Mouse (Mus musculus) heart, embryonic 10.5 days (tissue): Measurements from ENCODE around the gene Tnfsfm13. TPM values are rescaled to one million over a fixed set of nuclear protein-coding genes. Genes with fewer than 3 reads are reported as not detected.
A peak's percentile ranks its signal among the peaks of the same experiment; 100 is the strongest.

Experiments
- DNase-seq: peaks from one replicate; pipeline ENCODE4 v3.0.0-alpha.2; 2017; ENCODE audit warnings: low spot score
- H3K27ac ChIP-seq: fragments of 300-500 bp; sonication (generic); 2 replicates; pipeline ENCODE4 v1.5.1; 2016; ENCODE audit warnings: mild to moderate bottlenecking
- H3K27me3 ChIP-seq: fragments of 300-500 bp; sonication (generic); 2 replicates; pipeline ENCODE4 v1.6.1; 2016; ENCODE audit warnings: mild to moderate bottlenecking; ENCODE audit not compliant: poor library complexity, insufficient read depth, severe bottlenecking
- H3K36me3 ChIP-seq: fragments of 300-500 bp; sonication (generic); 2 replicates; pipeline ENCODE4 v1.6.1; 2016; ENCODE audit warnings: mild to moderate bottlenecking, moderate library complexity
- H3K4me1 ChIP-seq: fragments of 300-500 bp; sonication (generic); 2 replicates; pipeline ENCODE4 v1.6.1; 2016; ENCODE audit warnings: mild to moderate bottlenecking
- H3K4me3 ChIP-seq: fragments of 300-500 bp; sonication (generic); 2 replicates; pipeline ENCODE4 v1.5.1; 2016; ENCODE audit warnings: mild to moderate bottlenecking, moderate library complexity
- H3K9me3 ChIP-seq: fragments of 300-500 bp; sonication (generic); 2 replicates; pipeline ENCODE4 v1.6.1; 2016; ENCODE audit warnings: mild to moderate bottlenecking, moderate library complexity
- WGBS: fragments of 180-500 bp; shearing (Covaris S2); methylation state at CpG from one replicate; pipeline ENCODE4 v1.1.7; 2016; 5-methylcytosine and 5-hydroxymethylcytosine counted together
- polyA plus RNA-seq: library from polyadenylated mRNA; unstranded; fragments of >200 nt; fragmentation: Nextera tagmentation; extraction: Ambion mirVana; gene quantifications from 2 replicates; pipeline ENCODE4 v1.2.1, GENCODE M21; 2016

Gene Tnfsfm13
- polyA plus RNA-seq, 1 experiment from 2014 or later, result 1.8 TPM

- Histone ChIP-seq H3K9me3 (no peaks in the 10 kb centered on the region), H3K4me3 (no peak overlapping the region), H3K27ac (0 out of 2 replicates have a peak overlapping the region, but pooled peaks have one; percentile 68), H3K27me3 (peaks cover 23% of the 10 kb centered on the region), H3K36me3 (peaks cover 20% of the 10 kb centered on the region), H3K4me1 (peaks cover 37% of the 10 kb centered on the region)
- 81% methylated on average over 7 of the region's 7 CpGs for WGBS
- DNase-seq, result no peak
Measured at GRCm38 (mm10) chr11:69683576-69683975, 12.3 kb downstream of the Tnfsfm13 start.

DNA sequence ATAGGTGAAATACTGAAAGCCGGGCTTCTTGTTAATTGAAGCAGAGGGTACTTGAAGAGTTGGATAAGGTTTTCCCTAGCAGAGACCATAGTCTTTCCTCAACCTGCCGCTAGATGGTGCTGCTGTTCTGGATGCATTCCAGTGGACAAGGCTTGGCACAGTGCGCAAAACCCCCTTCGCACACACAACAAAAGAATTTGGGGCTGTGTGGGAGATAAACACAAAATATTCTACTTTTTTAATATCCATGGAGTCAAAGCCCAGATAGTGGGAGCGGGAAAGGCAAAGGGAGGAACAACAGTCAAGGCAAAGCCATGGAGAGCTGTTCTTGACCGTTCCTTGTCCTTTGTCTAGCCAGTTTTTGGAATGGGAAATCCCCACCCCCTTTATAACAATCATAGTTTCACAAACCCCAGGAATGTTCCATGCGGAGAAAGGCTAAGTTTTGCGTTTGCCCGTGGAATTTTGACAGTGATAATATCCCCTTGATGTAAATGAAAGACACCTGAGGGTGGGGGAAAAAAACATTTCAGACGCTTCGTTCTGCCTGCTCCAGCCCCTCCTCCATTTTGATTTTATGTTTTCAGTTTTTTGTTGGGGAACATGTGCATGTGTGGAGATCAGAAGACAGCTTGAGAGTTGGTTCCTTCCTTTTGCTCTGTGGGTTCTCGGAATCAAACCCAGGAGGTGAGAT is 12.9 kb downstream of the Tnfsfm13 start:
- H3K9me3 ChIP-seq, result no peaks in the 10 kb centered on the region
- H3K4me1 ChIP-seq, result peaks cover 37% of the 10 kb centered on the region
- H3K4me3 ChIP-seq, result peak overlapping the region; percentile 90; the same call in 1 of the 2 replicates
- H3K27ac ChIP-seq, result peak overlapping the region; percentile 94
- DNase-seq, result peak; percentile 95
- WGBS, result 29% methylated on average over 12 of the region's 12 CpGs
- peaks cover 26% of the 10 kb centered on the region for H3K36me3 ChIP-seq
- peaks cover 23% of the 10 kb centered on the region for H3K27me3 ChIP-seq

DNA sequence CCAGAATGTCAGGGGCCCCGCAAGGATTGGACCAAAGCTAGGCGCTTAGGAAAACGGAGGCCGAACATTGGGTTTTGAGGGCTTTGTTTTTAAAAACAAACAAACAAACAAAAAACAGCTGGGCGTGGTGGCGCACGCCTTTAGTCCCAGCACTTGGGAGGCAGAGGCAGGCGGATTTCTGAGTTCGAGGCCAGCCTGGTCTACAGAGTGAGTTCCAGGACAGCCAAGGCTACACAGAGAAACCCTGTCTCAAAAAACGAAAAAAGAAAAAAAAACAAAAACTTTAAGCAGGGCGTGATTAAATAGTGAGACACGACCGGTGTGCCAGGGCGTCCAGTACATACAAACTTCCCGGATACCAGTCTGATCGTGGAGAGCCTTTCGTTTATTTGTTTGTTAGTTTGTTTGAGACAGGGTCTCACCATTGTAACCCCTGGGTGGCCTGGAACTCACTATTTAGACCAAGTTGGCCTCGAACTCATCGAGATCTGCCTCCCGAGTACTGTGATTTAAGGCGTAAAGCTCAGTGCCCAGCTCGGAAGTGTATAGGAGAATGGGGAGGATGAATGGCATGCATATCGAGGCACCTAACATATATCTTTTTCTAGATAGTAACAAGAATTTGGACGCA is 13.6 kb downstream of the Tnfsfm13 start:
- Histone ChIP-seq H3K27ac (peak overlapping the region; percentile 94), H3K9me3 (no peaks in the 10 kb centered on the region), H3K36me3 (peaks cover 33% of the 10 kb centered on the region), H3K27me3 (peaks cover 23% of the 10 kb centered on the region), H3K4me1 (peaks cover 37% of the 10 kb centered on the region), H3K4me3 (peak overlapping the region; percentile 90)
- DNase-seq, result no peak
- 24% methylated on average over 24 of the region's 24 CpGs for WGBS

DNA sequence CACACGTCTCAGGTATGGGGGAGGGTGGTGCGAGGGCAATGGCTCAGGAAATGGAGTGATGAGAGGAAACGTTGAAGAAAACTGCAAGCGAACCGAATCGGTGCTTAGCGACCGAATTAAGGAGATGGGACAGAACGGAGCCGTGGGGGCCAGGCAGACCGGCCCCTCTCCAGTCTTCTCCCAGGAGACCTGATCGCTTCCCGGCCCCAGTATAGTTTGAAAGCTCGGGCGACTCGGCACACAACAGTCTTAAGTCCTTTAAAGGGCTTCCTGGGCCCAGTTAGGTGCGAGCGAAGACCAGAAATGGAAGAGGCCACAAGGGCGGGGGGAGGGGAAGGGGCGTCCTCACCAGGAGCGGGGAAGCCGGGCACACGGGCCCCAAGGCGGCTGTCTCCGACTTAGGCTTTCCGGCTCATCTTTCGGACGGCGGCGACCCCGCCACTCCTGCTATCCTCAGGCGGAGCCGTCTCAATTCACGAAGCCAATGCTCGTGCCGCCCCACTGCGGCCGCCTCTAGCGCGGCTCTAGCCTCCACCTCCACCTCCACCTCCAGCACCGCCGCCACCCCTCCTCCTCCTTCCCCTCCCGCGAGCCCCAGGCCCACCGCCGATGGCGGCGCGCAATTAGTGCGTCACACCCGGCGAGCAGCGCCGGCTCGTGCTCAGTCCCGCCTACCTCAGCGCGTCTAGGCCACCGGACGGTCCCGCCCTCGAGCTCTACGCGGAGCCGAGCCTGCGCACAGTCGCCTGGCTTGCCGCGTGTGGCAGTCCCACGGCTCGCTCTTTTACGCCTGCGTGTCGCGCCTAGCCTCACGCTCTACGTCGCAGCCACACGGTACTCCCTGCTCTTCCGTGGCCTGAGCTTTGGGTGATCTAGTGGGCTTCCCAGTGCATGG is 14.3 kb downstream of the Tnfsfm13 start, which contains the start of gene Senp3:
Gene Senp3 (minus strand): TSS at position 771 of the 895 bp plus-strand sequence.
- Histone ChIP-seq H3K9me3 (no peaks in the 10 kb centered on the region), H3K27me3 (peaks cover 17% of the 10 kb centered on the region), H3K4me1 (peaks cover 31% of the 10 kb centered on the region), H3K4me3 (peak within 1 kb of the TSS; percentile 90), H3K27ac (peak within 1 kb of the TSS; percentile 94), H3K36me3 (peaks cover 40% of the 10 kb centered on the region)
- DNase-seq, result peak; percentile 98
- WGBS, result under 1% methylated on average over 79 of the region's 80 CpGs

DNA sequence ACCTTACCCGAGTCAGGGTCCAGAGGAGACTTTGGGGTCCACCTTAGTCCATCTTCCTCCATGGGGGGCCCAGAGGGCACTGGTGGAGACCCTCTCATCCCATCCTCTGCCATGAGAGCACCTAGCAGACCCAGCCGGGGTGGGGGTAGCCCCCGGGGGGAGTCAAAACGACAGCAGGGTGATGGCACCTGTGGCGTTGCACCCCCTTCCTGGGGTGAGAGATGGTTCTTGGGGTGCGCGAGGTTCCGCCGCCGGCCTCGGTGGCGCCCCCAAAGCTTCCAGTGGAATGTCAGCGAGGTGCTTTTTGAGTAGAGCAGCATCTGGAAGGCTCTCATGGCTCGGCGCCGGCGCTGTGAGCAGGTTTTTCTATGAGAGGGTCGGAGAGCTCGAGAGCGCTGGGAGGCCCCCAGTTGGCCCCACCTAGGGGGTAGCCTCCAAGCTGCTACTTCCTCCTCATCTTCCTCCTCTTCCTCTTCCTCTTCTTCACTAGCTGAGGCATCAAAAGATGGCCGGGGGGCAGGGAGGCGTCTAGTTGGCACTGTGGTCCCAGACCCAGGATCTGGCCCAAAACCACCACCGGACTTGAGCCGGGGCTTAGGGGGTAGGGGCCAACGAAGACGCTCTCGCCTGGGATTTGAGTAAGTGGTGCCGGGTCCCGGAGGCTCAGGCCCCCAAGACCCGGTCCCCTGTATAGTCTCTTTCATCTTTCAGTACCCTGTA is 15.6 kb downstream of the Tnfsfm13 start:
- DNase-seq, result no peak
- no peaks in the 10 kb centered on the region for H3K9me3 ChIP-seq
- peaks cover 53% of the 10 kb centered on the region for H3K36me3 ChIP-seq
- H3K27me3 ChIP-seq, result peaks cover 15% of the 10 kb centered on the region
- H3K27ac ChIP-seq, result 0 out of 2 replicates have a peak overlapping the region, but pooled peaks have one; percentile 42
- H3K4me3 ChIP-seq, result peak overlapping the region; percentile 90
- peaks cover 26% of the 10 kb centered on the region for H3K4me1 ChIP-seq
- 88% methylated on average over 30 of the region's 30 CpGs for WGBS

GRCm38 (mm10) chr11:69679144-69679543 is 16.8 kb downstream of the Tnfsfm13 start:
- H3K36me3 ChIP-seq, result peaks cover 65% of the 10 kb centered on the region
- 100% methylated on average over 2 of the region's 2 CpGs for WGBS
- H3K27ac ChIP-seq, result no peak overlapping the region

DNA sequence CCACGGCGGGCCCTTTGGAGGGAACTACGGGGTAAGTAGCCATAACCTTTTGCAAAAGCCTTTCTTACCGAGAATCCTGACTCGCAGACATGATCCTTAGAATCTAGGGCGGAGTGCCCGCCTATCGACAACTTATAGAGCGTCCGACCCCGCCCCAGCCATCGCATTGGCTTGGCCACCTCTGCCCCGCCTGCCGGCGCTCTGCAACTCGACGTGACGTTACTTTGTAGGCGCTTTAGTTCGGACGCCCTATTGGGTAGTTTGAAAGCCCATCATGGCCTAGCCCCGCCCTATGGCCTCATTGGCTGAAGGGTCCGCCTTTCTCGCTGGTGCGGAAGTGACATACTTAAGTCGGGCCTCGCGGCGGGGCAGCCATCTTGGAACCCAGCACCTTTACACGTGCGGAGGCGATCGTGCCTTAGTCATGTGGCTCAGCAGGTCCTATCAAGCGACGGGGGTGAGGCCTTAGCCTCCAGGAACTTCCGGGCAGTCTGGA is 23.6 kb downstream of the Tnfsfm13 start, which contains the start of gene Eif4a1:
Gene Eif4a1 (minus strand): TSS at position 213 of the 496 bp plus-strand sequence.
- Histone ChIP-seq H3K27ac (peak within 1 kb of the TSS; percentile 100), H3K4me1 (peaks cover 7% of the 10 kb centered on the region), H3K36me3 (peaks cover 87% of the 10 kb centered on the region), H3K9me3 (no peaks in the 10 kb centered on the region), H3K27me3 (no peaks in the 10 kb centered on the region), H3K4me3 (peak within 1 kb of the TSS; percentile 100)
- WGBS, result under 1% methylated on average over 36 of the region's 36 CpGs
- peak; percentile 100 for DNase-seq

More at GRCm38 (mm10) chr11:69679144-69679543, 16.8 kb downstream of the Tnfsfm13 start:
- Histone ChIP-seq H3K27me3 (peaks cover 4% of the 10 kb centered on the region; the same call in 1 of the 2 replicates), H3K4me1 (peaks cover 21% of the 10 kb centered on the region), H3K9me3 (no peaks in the 10 kb centered on the region), H3K4me3 (no peak overlapping the region)
- DNase-seq, result no peak

DNA sequence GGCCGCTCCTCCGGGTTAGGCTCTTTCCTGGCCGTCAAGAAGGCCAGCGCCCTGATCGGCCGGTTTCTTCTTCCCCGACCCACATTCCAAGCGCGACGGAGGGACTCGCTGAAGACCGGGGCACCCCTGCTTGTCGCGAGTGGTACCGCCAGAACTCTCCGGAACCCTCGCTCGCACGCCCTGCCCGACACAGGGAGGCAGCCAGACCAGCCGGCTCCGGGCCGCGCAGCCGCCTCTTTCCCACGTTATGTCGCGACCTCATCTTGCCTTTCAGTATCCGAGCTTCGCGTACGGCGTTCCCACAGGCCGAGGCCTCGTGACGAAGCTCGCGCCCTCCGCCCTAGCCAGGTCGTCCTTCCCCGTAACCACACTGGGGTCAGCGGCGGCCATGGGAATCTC is 24.2 kb downstream of the Tnfsfm13 start:
- DNase-seq, result peak; percentile 87
- no peaks in the 10 kb centered on the region for H3K27me3 ChIP-seq
- H3K36me3 ChIP-seq, result peaks cover 85% of the 10 kb centered on the region

GRCm38 (mm10) chr11:69670786-69671725 is 24.8 kb downstream of the Tnfsfm13 start:
- Histone ChIP-seq H3K27ac (peak overlapping the region; percentile 100), H3K4me3 (peak overlapping the region; percentile 100), H3K27me3 (no peaks in the 10 kb centered on the region), H3K9me3 (no peaks in the 10 kb centered on the region), H3K4me1 (peaks cover 7% of the 10 kb centered on the region), H3K36me3 (peaks cover 85% of the 10 kb centered on the region)
- WGBS, result 1% methylated on average over 61 of the region's 61 CpGs
- peak; percentile 96 for DNase-seq

More for the DNA sequence above, 24.2 kb downstream of the Tnfsfm13 start:
- under 1% methylated on average over 43 of the region's 43 CpGs for WGBS
- Histone ChIP-seq H3K4me3 (peak overlapping the region; percentile 100), H3K4me1 (peaks cover 7% of the 10 kb centered on the region), H3K9me3 (no peaks in the 10 kb centered on the region), H3K27ac (peak overlapping the region; percentile 100)

DNA sequence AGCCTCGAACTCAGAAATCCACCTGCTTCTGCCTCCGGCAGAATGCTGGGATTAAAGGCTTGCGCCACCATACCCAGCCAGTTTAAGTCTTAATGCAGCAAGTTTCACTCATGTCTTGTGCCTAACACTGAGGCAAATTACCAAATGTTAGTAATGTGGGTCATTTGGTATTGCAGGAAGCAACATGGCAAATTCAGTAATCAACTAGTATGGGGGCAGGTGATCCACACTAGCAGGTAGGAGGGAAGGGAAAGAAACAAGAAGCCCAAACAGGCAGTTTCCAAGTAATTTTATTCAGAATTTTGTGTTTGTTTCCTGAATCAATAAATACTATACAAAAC is 29.3 kb downstream of the Tnfsfm13 start:
- Histone ChIP-seq H3K4me3 (no peak overlapping the region), H3K27ac (no peak overlapping the region), H3K9me3 (no peaks in the 10 kb centered on the region), H3K36me3 (peaks cover 78% of the 10 kb centered on the region), H3K4me1 (peaks cover 26% of the 10 kb centered on the region), H3K27me3 (no peaks in the 10 kb centered on the region)
- WGBS, result 86% methylated on average over 3 of the region's 3 CpGs
- no peak for DNase-seq

DNA sequence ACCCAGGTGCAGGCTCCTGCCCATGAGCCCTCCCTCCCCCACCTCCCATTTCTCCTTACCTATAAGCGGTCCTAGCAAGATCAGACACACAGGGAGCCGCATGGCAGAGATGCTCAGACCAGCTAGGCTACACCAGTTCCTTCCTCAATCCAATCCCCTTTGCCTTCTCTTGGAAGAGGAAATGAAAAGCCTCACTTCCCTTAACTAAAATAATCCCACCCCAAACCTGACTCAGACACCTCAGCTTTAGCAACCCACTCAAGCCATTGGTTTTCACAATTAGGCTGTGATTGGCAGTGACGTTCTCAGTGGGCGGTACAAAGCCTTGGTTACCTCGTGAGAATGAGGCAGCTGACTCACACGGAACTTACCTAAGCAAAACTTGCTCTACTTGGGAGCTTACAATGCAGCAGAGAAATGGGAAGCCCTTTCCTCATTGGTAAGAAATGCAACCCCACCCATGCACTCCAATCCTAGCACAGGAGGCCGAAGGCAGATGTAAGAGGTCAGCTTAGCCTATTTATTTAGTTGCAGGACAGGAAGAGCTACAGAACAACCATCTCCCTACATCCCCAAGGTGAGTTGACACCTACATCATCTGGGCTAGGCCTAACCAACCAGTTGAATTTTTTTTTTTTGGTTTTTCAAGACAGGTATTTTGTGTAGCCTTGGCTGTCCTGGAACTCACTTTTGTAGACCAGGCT is 29.8 kb downstream of the Tnfsfm13 start, which contains the start of gene Cd68:
Gene Cd68 (minus strand): TSS at position 193 of the 704 bp plus-strand sequence.
- Histone ChIP-seq H3K9me3 (no peaks in the 10 kb centered on the region), H3K36me3 (peaks cover 74% of the 10 kb centered on the region), H3K4me3 (no peak within 1 kb of the TSS), H3K4me1 (peaks cover 31% of the 10 kb centered on the region), H3K27me3 (no peaks in the 10 kb centered on the region), H3K27ac (0 out of 2 replicates have a peak within 1 kb of the TSS, but pooled peaks have one; percentile 16)
- 33% methylated on average over 7 of the region's 7 CpGs for WGBS
- no peak for DNase-seq
